ENCODE assay signal across 36 mouse cellular contexts in the genomic region with DNA sequence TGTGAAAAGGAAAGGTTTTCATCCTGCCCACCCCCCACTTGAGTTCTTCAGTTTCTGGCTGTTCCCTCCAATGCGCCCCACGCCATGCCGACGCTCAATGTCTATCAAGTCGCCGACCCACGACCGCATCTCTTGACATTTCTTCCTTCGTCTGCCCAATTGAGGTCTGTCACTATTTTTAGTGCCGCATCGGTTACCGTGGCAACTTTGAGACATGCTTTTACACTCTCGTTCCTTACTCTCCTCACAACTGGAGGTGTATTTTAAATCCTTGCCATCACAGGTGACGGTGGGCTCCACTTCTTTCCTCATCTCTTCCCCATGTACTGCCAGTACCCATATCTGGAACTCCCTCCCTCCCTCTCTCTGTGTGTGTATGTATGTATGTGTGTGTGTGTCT. TPM values are rescaled to one million over a fixed set of nuclear protein-coding genes. Genes with fewer than 3 reads are reported as not detected.
DNase-seq lines count a peak whose midpoint lies in the region; ATAC-seq and TF ChIP-seq lines count a peak whose summit lies in the region.
"Had no signal": no experiment of that assay in that cellular context is flagged by ENCODE, and none has a peak within 500 bp of the region (broad histone marks: within the 10 kb centered on the region; RNA-seq: fewer than 3 reads in every experiment).

No protein-coding gene starts in this region.

- H3K4me1 ChIP-seq in hindbrain, postnatal 0 days (ENCODE audit: insufficient read depth, low read length) = no peaks in the 10 kb centered on the region
- no peaks in the 10 kb centered on the region for H3K4me1 ChIP-seq in hindbrain, embryonic 11.5 days (replicated peaks; ENCODE audit: control insufficient read depth, insufficient read depth, low read length)
- no peaks in the 10 kb centered on the region for H3K4me1 ChIP-seq in midbrain, postnatal 0 days (ENCODE audit: insufficient read depth, low read length)
- H3K4me1 ChIP-seq in midbrain, embryonic 16.5 days (ENCODE audit: control insufficient read depth, insufficient read depth, low read length) = peaks cover 5% of the 10 kb centered on the region
- H3K4me1 ChIP-seq: forebrain, embryonic 12.5 days; heart, embryonic 13.5 days; limb, embryonic 15.5 days; liver, embryonic 13.5 days; megakaryocyte, embryonic 14.5 days had no signal

- H3K9ac ChIP-seq in hindbrain, postnatal 0 days (replicated peaks; ENCODE audit: low read length) = no peak overlapping the region
- no peak overlapping the region for H3K9ac ChIP-seq in hindbrain, embryonic 11.5 days (ENCODE audit: low read depth, low read length)
- H3K9ac ChIP-seq in midbrain, postnatal 0 days (replicated peaks; ENCODE audit: low read length, poor library complexity, severe bottlenecking) = no peak overlapping the region
- H3K9ac ChIP-seq in midbrain, embryonic 16.5 days (ENCODE audit: low read depth, low read length) = no peak overlapping the region
- H3K9ac ChIP-seq: forebrain, embryonic 12.5 days; heart, embryonic 13.5 days; hindbrain, embryonic 15.5 days; kidney, embryonic 15.5 days; limb, embryonic 15.5 days; liver, embryonic 13.5 days; neural tube, embryonic 13.5 days had no signal

- H3K27me3 ChIP-seq in hindbrain, postnatal 0 days (ENCODE audit: insufficient read depth, low read length) = no peaks in the 10 kb centered on the region
- no peaks in the 10 kb centered on the region for H3K27me3 ChIP-seq in hindbrain, embryonic 11.5 days (ENCODE audit: control insufficient read depth, insufficient read depth, low read length)
- no peaks in the 10 kb centered on the region for H3K27me3 ChIP-seq in midbrain, postnatal 0 days (ENCODE audit: insufficient read depth, low read length)
- no peaks in the 10 kb centered on the region for H3K27me3 ChIP-seq in midbrain, embryonic 16.5 days (ENCODE audit: control insufficient read depth, insufficient read depth, low read depth, low read length)
- H3K27me3 ChIP-seq: forebrain, embryonic 12.5 days; heart, embryonic 13.5 days; hindbrain, embryonic 15.5 days; kidney, embryonic 15.5 days; limb, embryonic 15.5 days; liver, embryonic 13.5 days; megakaryocyte, embryonic 14.5 days; neural tube, embryonic 13.5 days had no signal

- no peak for TF ChIP-seq CTCF in hindbrain, postnatal 0 days (IDR thresholded peaks at IDR 0.05; ENCODE audit: low read depth)
- TF ChIP-seq CTCF in midbrain, postnatal 0 days (IDR thresholded peaks at IDR 0.05) = no peak

- H3K4me2 ChIP-seq in hindbrain, postnatal 0 days (ENCODE audit: low read depth, low read length) = no peak overlapping the region
- no peak overlapping the region for H3K4me2 ChIP-seq in hindbrain, embryonic 11.5 days (replicated peaks; ENCODE audit: low read depth, low read length)
- no peak overlapping the region for H3K4me2 ChIP-seq in midbrain, postnatal 0 days (ENCODE audit: low read depth, low read length, poor library complexity, severe bottlenecking)
- no peak overlapping the region for H3K4me2 ChIP-seq in midbrain, embryonic 16.5 days (ENCODE audit: low read length)
- H3K4me2 ChIP-seq: forebrain, embryonic 12.5 days; heart, embryonic 13.5 days; hindbrain, embryonic 15.5 days; kidney, embryonic 15.5 days; limb, embryonic 15.5 days; liver, embryonic 13.5 days; neural tube, embryonic 13.5 days had no signal

- peak; percentile 39 for DNase-seq in hindbrain, postnatal 0 days (ENCODE audit: low spot score)
- no peak for DNase-seq in hindbrain, embryonic 11.5 days (ENCODE audit: low spot score)
- peak; percentile 16 for DNase-seq in midbrain, postnatal 0 days (ENCODE audit: low spot score)
- DNase-seq in R1 (ENCODE audit: low read depth, low spot score) = peak; percentile 9
- peak; percentile 71 for DNase-seq in brain, adult 2 months (ENCODE audit: low read depth, low spot score)
- DNase-seq in frontal cortex, postnatal 10 days (ENCODE audit: low spot score in 2 of 2) = no peak
- DNase-seq in urinary bladder, postnatal 36 days (ENCODE audit: low spot score in 2 of 2) = no peak
- DNase-seq: adrenal gland, adult 8-10 months; cerebellum, adult 11-12 months; cerebellum, adult 9-11 months; gastrocnemius, adult 2 months; heart, adult 2 months; heart, postnatal 10 days; kidney, adult 18-20 months; kidney, postnatal 25 days; liver, embryonic 13.5 days; lung, adult 18-20 months; lung, postnatal 4 days; spleen, adult 18-20 months; thymus, adult 2 months; thymus, postnatal 4 days had no signal

- H3K4me3 ChIP-seq in hindbrain, postnatal 0 days (ENCODE audit: low read length) = no peak overlapping the region
- no peak overlapping the region for H3K4me3 ChIP-seq in hindbrain, embryonic 11.5 days (ENCODE audit: low read depth, low read length)
- H3K4me3 ChIP-seq in midbrain, postnatal 0 days (ENCODE audit: low read depth, low read length) = no peak overlapping the region
- no peak overlapping the region for H3K4me3 ChIP-seq in midbrain, embryonic 16.5 days (ENCODE audit: low read depth, low read length)
- H3K4me3 ChIP-seq: erythroblast, embryonic 14.5 days; forebrain, embryonic 12.5 days; gastrocnemius, adult 2 months; heart, adult 2 months; heart, embryonic 13.5 days; hindbrain, embryonic 15.5 days; kidney, embryonic 15.5 days; left cerebral cortex, adult 2 months; limb, embryonic 10.5 days; limb, embryonic 15.5 days; liver, embryonic 13.5 days; megakaryocyte, embryonic 14.5 days; neural tube, embryonic 13.5 days had no signal

- no peaks in the 10 kb centered on the region for H3K9me3 ChIP-seq in hindbrain, postnatal 0 days (ENCODE audit: low read length)
- no peaks in the 10 kb centered on the region for H3K9me3 ChIP-seq in hindbrain, embryonic 11.5 days (ENCODE audit: control insufficient read depth, low read length)
- H3K9me3 ChIP-seq in midbrain, postnatal 0 days (ENCODE audit: low read length) = no peaks in the 10 kb centered on the region
- no peaks in the 10 kb centered on the region for H3K9me3 ChIP-seq in midbrain, embryonic 16.5 days (replicated peaks; ENCODE audit: control insufficient read depth, low read length, poor library complexity, severe bottlenecking)
- H3K9me3 ChIP-seq: forebrain, embryonic 12.5 days; hindbrain, embryonic 15.5 days; kidney, embryonic 15.5 days; limb, embryonic 10.5 days; limb, embryonic 15.5 days; liver, embryonic 13.5 days; neural tube, embryonic 13.5 days had no signal

- no peak for ATAC-seq in hindbrain, postnatal 0 days
- no peak for ATAC-seq in hindbrain, embryonic 11.5 days (ENCODE audit: low FRiP score)
- ATAC-seq in midbrain, postnatal 0 days (ENCODE audit: low FRiP score) = 0 out of 2 replicates have a peak, but pooled peaks have one; percentile 38
- no peak; the same call in 1 of the 2 replicates for ATAC-seq in midbrain, embryonic 16.5 days
- ATAC-seq: activated CD4-positive, CD25-positive, alpha-beta regulatory T cell, adult 4 months; CD4-positive, CD25-positive, alpha-beta regulatory T cell, adult 4 months; lung, postnatal 0 days had no signal

- H3K36me3 ChIP-seq in hindbrain, postnatal 0 days (ENCODE audit: insufficient read depth, low read length) = no peaks in the 10 kb centered on the region
- no peaks in the 10 kb centered on the region for H3K36me3 ChIP-seq in hindbrain, embryonic 11.5 days (ENCODE audit: control insufficient read depth, insufficient read depth, low read length)
- no peaks in the 10 kb centered on the region for H3K36me3 ChIP-seq in midbrain, postnatal 0 days (ENCODE audit: insufficient read depth, low read length)
- H3K36me3 ChIP-seq in midbrain, embryonic 16.5 days (ENCODE audit: control insufficient read depth, insufficient read depth, low read length) = no peaks in the 10 kb centered on the region
- H3K36me3 ChIP-seq: forebrain, embryonic 12.5 days; heart, embryonic 13.5 days; hindbrain, embryonic 15.5 days; kidney, embryonic 15.5 days; limb, embryonic 10.5 days; limb, embryonic 15.5 days; liver, embryonic 13.5 days; neural tube, embryonic 13.5 days had no signal

- H3K27ac ChIP-seq in hindbrain, postnatal 0 days = no peak overlapping the region
- no peak overlapping the region for H3K27ac ChIP-seq in hindbrain, embryonic 11.5 days (ENCODE audit: low read depth, low read length)
- no peak overlapping the region for H3K27ac ChIP-seq in midbrain, postnatal 0 days (ENCODE audit: low read depth, low read length)
- no peak overlapping the region for H3K27ac ChIP-seq in midbrain, embryonic 16.5 days (ENCODE audit: low read length)
- H3K27ac ChIP-seq: forebrain, embryonic 12.5 days; gastrocnemius, adult 2 months; heart, adult 2 months; heart, embryonic 13.5 days; hindbrain, embryonic 15.5 days; kidney, embryonic 15.5 days; left cerebral cortex, adult 2 months; limb, embryonic 10.5 days; limb, embryonic 15.5 days; liver, embryonic 13.5 days; neural tube, embryonic 13.5 days had no signal

- 50% methylated on average over 14 of the region's 14 CpGs for WGBS in hindbrain, postnatal 0 days
- WGBS in hindbrain, embryonic 11.5 days = 73% methylated on average over 14 of the region's 14 CpGs
- WGBS in midbrain, postnatal 0 days = 33% methylated on average over 14 of the region's 14 CpGs
- 49% methylated on average over 14 of the region's 14 CpGs for WGBS in midbrain, embryonic 16.5 days

RNA-seq across cellular contexts. Expression of a gene that starts 11.0 kb away (rescaled TPM):
- 10.7 and 16.9 TPM in 2 replicates for total RNA-seq in hindbrain, postnatal 0 days (2014; rRNA removed)
- polyA plus RNA-seq in hindbrain, postnatal 0 days (2015; fragmentation: Nextera tagmentation; extraction: Ambion mirVana) = 2.5 and 3.1 TPM in 2 replicates
- polyA plus RNA-seq in hindbrain, embryonic 11.5 days (2014; fragmentation: Nextera tagmentation; extraction: Ambion mirVana) = 0.69 and 0.73 TPM in 2 replicates
- total RNA-seq in midbrain, postnatal 0 days (2014; rRNA removed) = 17.8 and 25.7 TPM in 2 replicates
- polyA plus RNA-seq in midbrain, postnatal 0 days (2015; fragmentation: Nextera tagmentation; extraction: Ambion mirVana) = 3.4 and 3.5 TPM in 2 replicates
- polyA plus RNA-seq in midbrain, embryonic 16.5 days (2015; fragmentation: Nextera tagmentation; extraction: Ambion mirVana) = 2.9 and 3.0 TPM in 2 replicates
- total RNA-seq: hematopoietic stem cell, adult 5-6 weeks had no signal
- polyA plus RNA-seq: erythroblast, embryonic 14.5 days; liver, embryonic 13.5 days had no signal

Comparison
In these comparisons a context has a peak if more than half of its experiments do, and no peak if none do; other contexts are left out.
1. DNase-seq: peak in hindbrain, postnatal 0 days (single experiment), midbrain, postnatal 0 days (single experiment), R1 (single experiment) and brain, adult 2 months (single experiment); none in hindbrain, embryonic 11.5 days (single experiment), frontal cortex, postnatal 10 days (0 of 2) and urinary bladder, postnatal 36 days (0 of 2).